In genomic region chr12:83860688-83861087, GRCm38 (mm10) we compare ENCODE assay signal across 30 mouse cellular contexts.
DNase-seq lines count a peak whose midpoint lies in the region; ATAC-seq and TF ChIP-seq lines count a peak whose summit lies in the region.
"Had no signal": no experiment of that assay in that cellular context is flagged by ENCODE, and none has a peak within 500 bp of the region (broad histone marks: within the 10 kb centered on the region; RNA-seq: fewer than 3 reads in every experiment).

No protein-coding gene starts in this region.

- H3K79me2 ChIP-seq in MEL (ENCODE audit: control insufficient read depth, insufficient read depth, low read length, poor library complexity) (no peaks in the 10 kb centered on the region), macrophage (ENCODE audit: inconsistent target) (peaks cover 74% of the 10 kb centered on the region)

- no peak for TF ChIP-seq CTCF in liver, postnatal 0 days (IDR thresholded peaks at IDR 0.05; ENCODE audit: low read depth)
- TF ChIP-seq CTCF in MEL (IDR thresholded peaks at IDR 0.05 in 2 of 3, conservative IDR thresholded peaks at IDR 0.05 in 1 of 3; ENCODE audit: control insufficient read depth in 1 of 3, insufficient read depth in 1 of 3, low read depth in 2 of 3, low read length in 3 of 3, poor library complexity in 1 of 3, severe bottlenecking in 1 of 3), result no peak
- no peak for TF ChIP-seq CTCF in thymus, adult 2 months (IDR thresholded peaks at IDR 0.05; ENCODE audit: borderline replicate concordance, control insufficient read depth, extremely low read depth, insufficient read depth, low read length, poor library complexity)

- H3K9ac ChIP-seq in liver, postnatal 0 days (replicated peaks), result no peak overlapping the region
- no peak overlapping the region for H3K9ac ChIP-seq in MEL (ENCODE audit: control insufficient read depth, low read depth, low read length, poor library complexity, severe bottlenecking)
- H3K9ac ChIP-seq: embryonic facial prominence, embryonic 12.5 days; heart, embryonic 13.5 days; hindbrain, embryonic 14.5 days; liver, embryonic 15.5 days; midbrain, embryonic 12.5 days had no signal

- DNase-seq in liver, postnatal 0 days, result no peak
- DNase-seq in liver, result no peak
- peak; percentile 69 for DNase-seq in MEL (ENCODE audit: low read depth, low spot score)
- DNase-seq in splenic B cell, adult 2 months (ENCODE audit: low read depth, low spot score), result peak; percentile 53
- DNase-seq in thymus, adult 2 months, result no peak
- DNase-seq in left cerebral cortex, adult 8-10 months (ENCODE audit: low spot score in 2 of 2), result no peak
- DNase-seq: adrenal gland, adult 2 months; adrenal gland, postnatal 36 days; cerebellum, adult 8-10 months; cerebellum, postnatal 25 days; gastrocnemius, postnatal 25 days; heart, adult 18-20 months; heart, postnatal 10 days; kidney, adult 9 months; kidney, postnatal 10 days; retina, postnatal 1 day; right cerebral cortex, postnatal 14 days; thymus, adult 18-20 months; thymus, postnatal 36 days had no signal

- no peaks in the 10 kb centered on the region for H3K27me3 ChIP-seq in liver, postnatal 0 days (ENCODE audit: insufficient read depth, low read length)
- H3K27me3 ChIP-seq in MEL (ENCODE audit: control insufficient read depth in 1 of 2, insufficient read depth in 2 of 2, low read length in 2 of 2), result no peaks in the 10 kb centered on the region
- H3K27me3 ChIP-seq in splenic B cell, adult 2 months (ENCODE audit: control insufficient read depth, insufficient read depth, low read length, poor library complexity, severe bottlenecking), result no peaks in the 10 kb centered on the region
- no peaks in the 10 kb centered on the region for H3K27me3 ChIP-seq in thymus, adult 2 months (ENCODE audit: control insufficient read depth, insufficient read depth, low read length)
- H3K27me3 ChIP-seq: embryonic facial prominence, embryonic 12.5 days; heart, embryonic 13.5 days; liver, embryonic 15.5 days; megakaryocyte, embryonic 14.5 days; midbrain, embryonic 12.5 days had no signal

- no peak for TF ChIP-seq RAD21 in MEL (IDR thresholded peaks at IDR 0.05; ENCODE audit: low read depth, low read length)

- no peaks in the 10 kb centered on the region for H3K9me3 ChIP-seq in liver, postnatal 0 days (ENCODE audit: low read length)
- no peaks in the 10 kb centered on the region for H3K9me3 ChIP-seq in MEL (replicated peaks; ENCODE audit: insufficient read depth, low read length)
- H3K9me3 ChIP-seq: embryonic facial prominence, embryonic 12.5 days; midbrain, embryonic 12.5 days had no signal

- TF ChIP-seq POLR2A in MEL (IDR thresholded peaks at IDR 0.05; ENCODE audit: control insufficient read depth in 1 of 2, insufficient read depth in 1 of 2, low read depth in 1 of 2, low read length in 2 of 2, poor library complexity in 1 of 2), result no peak
- no peak for TF ChIP-seq POLR2A in thymus, adult 2 months (IDR thresholded peaks at IDR 0.05; ENCODE audit: control insufficient read depth, extremely low read depth, insufficient read depth, low read length, poor library complexity)

- H3K4me1 ChIP-seq in liver, postnatal 0 days (ENCODE audit: insufficient read depth), result no peaks in the 10 kb centered on the region
- peaks cover 2 to 9% of the 10 kb centered on the region in 2 experiments; a peak in 3 of 4 replicates for H3K4me1 ChIP-seq in MEL (ENCODE audit: control insufficient read depth in 1 of 2, insufficient read depth in 2 of 2, low read length in 2 of 2)
- no peaks in the 10 kb centered on the region for H3K4me1 ChIP-seq in thymus, adult 2 months (replicated peaks; ENCODE audit: control insufficient read depth, insufficient read depth, low read length)
- H3K4me1 ChIP-seq: midbrain, embryonic 12.5 days had no signal

- no peaks in the 10 kb centered on the region for H3K36me3 ChIP-seq in liver, postnatal 0 days (replicated peaks; ENCODE audit: insufficient read depth, low read length)
- H3K36me3 ChIP-seq in MEL (ENCODE audit: control insufficient read depth in 1 of 2, insufficient read depth in 2 of 2, low read length in 2 of 2), result peaks cover 0 to 17% of the 10 kb centered on the region in 2 experiments; a peak in 2 of 4 replicates
- no peaks in the 10 kb centered on the region for H3K36me3 ChIP-seq in macrophage (ENCODE audit: inconsistent target)
- no peaks in the 10 kb centered on the region for H3K36me3 ChIP-seq in splenic B cell, adult 2 months (ENCODE audit: control insufficient read depth, insufficient read depth, low read length, poor library complexity, severe bottlenecking)
- H3K36me3 ChIP-seq in thymus, adult 2 months (ENCODE audit: control insufficient read depth, insufficient read depth, low read length), result no peaks in the 10 kb centered on the region
- H3K36me3 ChIP-seq: midbrain, embryonic 12.5 days had no signal

- H3K4me3 ChIP-seq in liver, postnatal 0 days (ENCODE audit: low read depth, low read length), result no peak overlapping the region
- H3K4me3 ChIP-seq in MEL (ENCODE audit: control insufficient read depth in 1 of 2, insufficient read depth in 1 of 2, low read depth in 2 of 2, low read length in 2 of 2) (no peak overlapping the region), macrophage (ENCODE audit: inconsistent target) (no peak overlapping the region)
- H3K4me3 ChIP-seq in thymus, adult 2 months (ENCODE audit: control insufficient read depth, insufficient read depth, low read length), result no peak overlapping the region
- H3K4me3 ChIP-seq: embryonic facial prominence, embryonic 12.5 days; heart, embryonic 13.5 days; liver, embryonic 15.5 days; megakaryocyte, embryonic 14.5 days; midbrain, embryonic 12.5 days had no signal

- H3K4me2 ChIP-seq in liver, postnatal 0 days (ENCODE audit: low read depth, low read length), result no peak overlapping the region
- H3K4me2 ChIP-seq: embryonic facial prominence, embryonic 12.5 days; heart, embryonic 13.5 days; hindbrain, embryonic 14.5 days; liver, embryonic 15.5 days; midbrain, embryonic 12.5 days had no signal

- TF ChIP-seq EP300 in liver, postnatal 0 days (IDR thresholded peaks at IDR 0.05; ENCODE audit: low read depth), result no peak
- 0 out of 4 replicates have a peak, but pooled peaks of 1 of the 2 experiments have one; percentile 25 for TF ChIP-seq EP300 in MEL (IDR thresholded peaks at IDR 0.05; ENCODE audit: low read depth in 1 of 2, low read length in 2 of 2)

- no peak for ATAC-seq in liver, postnatal 0 days
- ATAC-seq: activated CD4-positive, CD25-positive, alpha-beta regulatory T cell, adult 4 months; forebrain, embryonic 14.5 days; intestine, postnatal 0 days had no signal

- H3K27ac ChIP-seq in liver, postnatal 0 days (ENCODE audit: low read depth), result 0 out of 2 replicates have a peak overlapping the region, but pooled peaks have one; percentile 9
- peak overlapping the region; percentile 1; the same call in 1 of the 2 replicates for H3K27ac ChIP-seq in MEL (ENCODE audit: control insufficient read depth, low read depth, low read length)
- peak overlapping the region; percentile 93 for H3K27ac ChIP-seq in macrophage
- H3K27ac ChIP-seq in thymus, adult 2 months (ENCODE audit: control insufficient read depth, insufficient read depth, low read length), result no peak overlapping the region
- H3K27ac ChIP-seq: embryonic facial prominence, embryonic 12.5 days; heart, embryonic 13.5 days; hindbrain, embryonic 14.5 days; liver, embryonic 15.5 days; midbrain, embryonic 12.5 days; stomach, postnatal 0 days had no signal

TF ChIP-seq in MEL, 35 proteins besides CTCF, POLR2A, EP300 and RAD21:
- TF ChIP-seq USF1 (IDR thresholded peaks at IDR 0.05; ENCODE audit: low read depth, low read length), result peak; percentile 43; the same call in 1 of the 2 replicates
- TF ChIP-seq MYC (IDR thresholded peaks at IDR 0.05; ENCODE audit: low read depth, low read length), result no peak; the same call in 1 of the 2 replicates
- no peak for TF ChIP-seq BHLHE40 (IDR thresholded peaks at IDR 0.05; ENCODE audit: borderline replicate concordance, low read depth, low read length)

Comparison
In these comparisons a context has a peak if more than half of its experiments do, and no peak if none do; other contexts are left out.
1. DNase-seq: peak in MEL (single experiment) and splenic B cell, adult 2 months (single experiment); none in liver, postnatal 0 days (single experiment), liver (single experiment), thymus, adult 2 months (single experiment) and left cerebral cortex, adult 8-10 months (0 of 2).